In genomic region chr4:115058871-115059590, GRCm38 (mm10) we compare ENCODE assay signal across 8 mouse cellular contexts. TPM values are rescaled to one million over a fixed set of nuclear protein-coding genes. Genes with fewer than 3 reads are reported as not detected.
DNase-seq lines count a peak whose midpoint lies in the region; ATAC-seq and TF ChIP-seq lines count a peak whose summit lies in the region.

No protein-coding gene starts in this region.

- H3K4me3 ChIP-seq in megakaryocyte, embryonic 14.5 days (replicated peaks): peak overlapping the region; percentile 94
- peak overlapping the region; percentile 46 to 48 for H3K4me3 ChIP-seq in heart, embryonic 14.5 days (ENCODE audit: control insufficient read depth in 1 of 2, insufficient read depth in 1 of 2, low read depth in 1 of 2, low read length in 2 of 2)
- H3K4me3 ChIP-seq in small intestine, adult 2 months (ENCODE audit: low read depth, low read length): peak overlapping the region; percentile 40

- peaks cover 62% of the 10 kb centered on the region for H3K4me1 ChIP-seq in megakaryocyte, embryonic 14.5 days
- H3K4me1 ChIP-seq in heart, embryonic 14.5 days (ENCODE audit: control insufficient read depth in 2 of 2, insufficient read depth in 2 of 2, low read length in 2 of 2): peaks cover 8 to 23% of the 10 kb centered on the region in 2 experiments; a peak in 3 of 4 replicates
- peaks cover 13% of the 10 kb centered on the region for H3K4me1 ChIP-seq in small intestine, adult 2 months (ENCODE audit: control insufficient read depth, insufficient read depth, insufficient read length, low read length)

- peak overlapping the region; percentile 71 for H3K4me2 ChIP-seq in heart, embryonic 14.5 days (ENCODE audit: low read length)

- no peaks in the 10 kb centered on the region for H3K27me3 ChIP-seq in megakaryocyte, embryonic 14.5 days (replicated peaks)
- H3K27me3 ChIP-seq in heart, embryonic 14.5 days (ENCODE audit: control insufficient read depth, insufficient read depth, low read length): peaks cover 89% of the 10 kb centered on the region
- peaks cover 85% of the 10 kb centered on the region for H3K27me3 ChIP-seq in small intestine, adult 2 months (ENCODE audit: control insufficient read depth, insufficient read depth, low read length)

- H3K9me3 ChIP-seq in megakaryocyte, embryonic 14.5 days: no peaks in the 10 kb centered on the region
- no peaks in the 10 kb centered on the region for H3K9me3 ChIP-seq in heart, embryonic 14.5 days (ENCODE audit: control insufficient read depth, low read length)

- peaks cover 40% of the 10 kb centered on the region for H3K36me3 ChIP-seq in megakaryocyte, embryonic 14.5 days (replicated peaks; ENCODE audit: low read length)
- H3K36me3 ChIP-seq in heart, embryonic 14.5 days (ENCODE audit: control insufficient read depth, insufficient read depth, low read length): no peaks in the 10 kb centered on the region
- no peaks in the 10 kb centered on the region for H3K36me3 ChIP-seq in small intestine, adult 2 months (ENCODE audit: control insufficient read depth, insufficient read depth, low read length)

- no peak for TF ChIP-seq POLR2A in small intestine, adult 2 months (IDR thresholded peaks at IDR 0.05; ENCODE audit: low read depth, low read length)

- H3K9ac ChIP-seq in heart, embryonic 14.5 days (ENCODE audit: low read length): peak overlapping the region; percentile 78

- intact Hi-C loops in left cerebral cortex, postnatal 36 days (cut with DNase I): loop anchor here (2.0 kb wide), 2 partner anchors 156 to 880 kb away; partner anchors contain the start of gene Dmbx1

- 4% methylated on average over 23 of the region's 23 CpGs for whole genome bisulfite sequencing in heart, embryonic 14.5 days
- WGBS in small intestine, adult 2 months: 15% methylated on average over 23 of the region's 23 CpGs

- TF ChIP-seq CTCF in small intestine, adult 2 months (IDR thresholded peaks at IDR 0.05; ENCODE audit: extremely low read depth, insufficient read length, insufficient replicate concordance, low read depth, low read length): no peak

- no peak for ATAC-seq in megakaryocyte, adult 5-6 weeks (ENCODE audit: poor library complexity, severe bottlenecking)
- no peak for ATAC-seq in heart, embryonic 14.5 days (ENCODE audit: insufficient number of reproducible peaks, insufficient read depth, low FRiP score, low read depth)

- peak; percentile 86 for DNase-seq in liver
- DNase-seq in left cerebral cortex, postnatal 36 days (ENCODE audit: low spot score in 2 of 2): no peak
- no peak for DNase-seq in urinary bladder, adult 18-20 months (ENCODE audit: low spot score in 2 of 2)
- no peak for DNase-seq in layer of hippocampus, postnatal 25 days (ENCODE audit: extremely low spot score in 1 of 2, low spot score in 1 of 2)

- H3K27ac ChIP-seq in heart, embryonic 14.5 days (replicated peaks in 1 of 2; ENCODE audit: control insufficient read depth in 1 of 2, insufficient read depth in 1 of 2, low read depth in 2 of 2, low read length in 2 of 2): peak overlapping the region; percentile 80 to 84
- no peak overlapping the region for H3K27ac ChIP-seq in small intestine, adult 2 months (ENCODE audit: insufficient read depth, low read depth, low read length)

RNA-seq across cellular contexts. Expression of gene Tal1, which starts 2.8 kb away (rescaled TPM):
- 106 and 219 TPM in 2 replicates for polyA plus RNA-seq in megakaryocyte, embryonic 14.5 days (2012; ENCODE audit: insufficient read depth, low replicate concordance)
- total RNA-seq in megakaryocyte, adult 5-6 weeks (2015): 2.2 and 3.8 TPM in 2 replicates
- 1.8 and 2.6 TPM in 2 replicates for total RNA-seq in megakaryocyte, adult 5-6 weeks (2017)
- polyA plus RNA-seq in heart, embryonic 14.5 days (2014; fragmentation: Nextera tagmentation; extraction: Ambion mirVana): 1.5 and 2.8 TPM in 2 replicates
- 0.71 and 1.8 TPM in 2 replicates for polyA plus RNA-seq in small intestine, adult 2 months (2012; rRNA removed)
- total RNA-seq in left cerebral cortex, postnatal 36 days (2021): 1 to 10 TPM; 1.6 to 2.2 TPM
- 1 to 10 TPM; 1.1 to 1.5 TPM for total RNA-seq in layer of hippocampus, postnatal 25 days (2021)

RNA-seq across cellular contexts. Expression of gene Pdzk1ip1, which starts 29.5 kb away (rescaled TPM):
- 2.2 and 5.1 TPM in 2 replicates for polyA plus RNA-seq in megakaryocyte, embryonic 14.5 days (2012; ENCODE audit: insufficient read depth, low replicate concordance)
- 1.5 and 2.8 TPM in 2 replicates for total RNA-seq in megakaryocyte, adult 5-6 weeks (2015)
- 0.33 and 0.53 TPM in 2 replicates for total RNA-seq in megakaryocyte, adult 5-6 weeks (2017)
- polyA plus RNA-seq in heart, embryonic 14.5 days (2014; fragmentation: Nextera tagmentation; extraction: Ambion mirVana): 1.9 and 4.1 TPM in 2 replicates
- polyA plus RNA-seq in small intestine, adult 2 months (2012; rRNA removed): 8.4 and 10.7 TPM in 2 replicates
- 1 to 10 TPM in 1 of 2 experiments, under 1 TPM in 1; 0.39 to 1.1 TPM for total RNA-seq in left cerebral cortex, postnatal 36 days (2021)
- under 1 TPM in 1 of 2 experiments, not detected in 1; 0.71 TPM for total RNA-seq in layer of hippocampus, postnatal 25 days (2021)

RNA-seq across cellular contexts. Expression of gene Stil, which starts 59.1 kb away (rescaled TPM):
- 0.72 TPM in 1 of 2 replicates, not detected in the other for polyA plus RNA-seq in megakaryocyte, embryonic 14.5 days (2012; ENCODE audit: insufficient read depth, low replicate concordance)
- total RNA-seq in megakaryocyte, adult 5-6 weeks (2015): 36.2 and 37.6 TPM in 2 replicates
- total RNA-seq in megakaryocyte, adult 5-6 weeks (2017): 13.9 and 16.7 TPM in 2 replicates
- 9.8 and 11.1 TPM in 2 replicates for polyA plus RNA-seq in heart, embryonic 14.5 days (2014; fragmentation: Nextera tagmentation; extraction: Ambion mirVana)
- polyA plus RNA-seq in small intestine, adult 2 months (2012; rRNA removed): 0.29 and 0.98 TPM in 2 replicates
- total RNA-seq in left cerebral cortex, postnatal 36 days (2021): under 1 TPM; 0.52 to 1.00 TPM
- under 1 TPM; 0.23 to 0.32 TPM for total RNA-seq in layer of hippocampus, postnatal 25 days (2021)

Comparison
In these comparisons a context has a peak if more than half of its experiments do, and no peak if none do; other contexts are left out.
1. H3K4me3 ChIP-seq: peak in every context shown above with its lines; median percentile 94 in megakaryocyte, embryonic 14.5 days; 47 in heart, embryonic 14.5 days; 40 in small intestine, adult 2 months.
2. RNA of gene Stil, which starts 59.1 kb away (total RNA-seq): 13.9 to 37.6 TPM in megakaryocyte, adult 5-6 weeks; 0.52 to 1.00 TPM in left cerebral cortex, postnatal 36 days and 0.23 to 0.32 TPM in layer of hippocampus, postnatal 25 days; every median in the first group is over 4 times any median in the second.